Mouse (Mus musculus) midbrain, embryonic 11.5 days (tissue): ENCODE results near the gene Mark1. TPM values are rescaled to one million over a fixed set of nuclear protein-coding genes. Genes with fewer than 3 reads are reported as not detected.

Source experiments
- ATAC-seq: fragments of 200-750 bp; cut with Nextera tagmentation; 2 replicates; pipeline ENCODE4 v1.8.0; 2017; ENCODE audit warnings: moderate TSS enrichment, moderate library complexity; ENCODE audit not compliant: low FRiP score
- DNase-seq: peaks from one replicate; pipeline ENCODE4 v3.0.0; 2015; ENCODE audit warnings: low spot score; ENCODE audit errors: missing footprints
- H3K27ac ChIP-seq: fragments of 300-500 bp; sonication (generic); 2 replicates; pipeline ENCODE4 v1.5.1; 2014; ENCODE audit warnings: low read depth, low read length
- H3K27me3 ChIP-seq: fragments of 300-500 bp; sonication (generic); 2 replicates; pipeline ENCODE4 v1.6.1; 2014; ENCODE audit warnings: mild to moderate bottlenecking, low read length, moderate library complexity, mixed read lengths; ENCODE audit not compliant: control insufficient read depth, insufficient read depth
- H3K36me3 ChIP-seq: fragments of 300-500 bp; sonication (generic); 2 replicates; pipeline ENCODE4 v1.6.1; 2014; ENCODE audit warnings: mild to moderate bottlenecking, low read length, moderate library complexity, mixed read lengths; ENCODE audit not compliant: control insufficient read depth, insufficient read depth
- H3K4me1 ChIP-seq: fragments of 300-500 bp; sonication (generic); 2 replicates; pipeline ENCODE4 v1.6.1; 2014; ENCODE audit warnings: low read length; ENCODE audit not compliant: control insufficient read depth, insufficient read depth
- H3K4me2 ChIP-seq: fragments of 300-500 bp; sonication (generic); 2 replicates; pipeline ENCODE4 v1.6.1; 2014; ENCODE audit warnings: mild to moderate bottlenecking, moderate library complexity
- H3K4me3 ChIP-seq: fragments of 300-500 bp; sonication (generic); 2 replicates; pipeline ENCODE4 v1.5.1; 2014; ENCODE audit warnings: low read depth, low read length
- H3K9ac ChIP-seq: fragments of 300-500 bp; sonication (generic); 2 replicates; pipeline ENCODE4 v1.6.1; 2014; ENCODE audit warnings: low read length
- H3K9me3 ChIP-seq: fragments of 300-500 bp; sonication (generic); 2 replicates; pipeline ENCODE4 v1.6.1; 2016; ENCODE audit warnings: low read length; ENCODE audit not compliant: control insufficient read depth
- WGBS: fragments of 180-500 bp; shearing (Covaris S2); extraction: QIAGEN DNeasy Blood & Tissue Kit; methylation state at CpG from one replicate; pipeline ENCODE4 v1.1.7; 2014; 5-methylcytosine and 5-hydroxymethylcytosine counted together
- polyA plus RNA-seq: library from polyadenylated mRNA; unstranded; fragments of >200 nt; fragmentation: Nextera tagmentation; extraction: Ambion mirVana; gene quantifications from 2 replicates; pipeline ENCODE4 v1.2.1, GENCODE M21; 2014

Mark1 gene
- polyA plus RNA-seq, 1 experiment from 2014 or later, result 5.3 TPM

DNA sequence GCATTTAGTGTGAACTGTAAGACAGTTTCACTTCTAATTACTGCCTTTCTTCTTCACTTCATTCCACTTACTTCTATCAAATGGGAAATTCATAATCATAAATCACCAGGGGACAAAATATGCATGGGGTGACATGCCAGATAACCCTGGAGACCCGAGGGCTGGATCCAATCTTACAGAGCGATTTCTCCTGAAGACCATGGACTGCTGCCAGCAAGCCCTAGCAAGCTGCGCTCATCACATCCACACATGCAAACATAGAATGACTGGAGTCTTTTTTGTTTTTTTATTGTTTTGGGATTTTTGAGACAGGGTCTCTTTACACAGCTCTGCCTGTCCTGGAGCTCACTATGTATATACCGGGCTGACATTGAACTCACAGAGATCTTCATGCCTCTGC, 61.3 kb downstream of the Mark1 start:
- DNase-seq (no peak), ATAC-seq (no peak)
- WGBS, result 94% methylated on average over 4 of the region's 4 CpGs
- Histone ChIP-seq H3K9ac (no peak overlapping the region), H3K36me3 (no peaks in the 10 kb centered on the region), H3K4me3 (no peak overlapping the region), H3K9me3 (no peaks in the 10 kb centered on the region), H3K4me1 (no peaks in the 10 kb centered on the region), H3K4me2 (no peak overlapping the region), H3K27ac (no peak overlapping the region), H3K27me3 (no peaks in the 10 kb centered on the region)

DNA sequence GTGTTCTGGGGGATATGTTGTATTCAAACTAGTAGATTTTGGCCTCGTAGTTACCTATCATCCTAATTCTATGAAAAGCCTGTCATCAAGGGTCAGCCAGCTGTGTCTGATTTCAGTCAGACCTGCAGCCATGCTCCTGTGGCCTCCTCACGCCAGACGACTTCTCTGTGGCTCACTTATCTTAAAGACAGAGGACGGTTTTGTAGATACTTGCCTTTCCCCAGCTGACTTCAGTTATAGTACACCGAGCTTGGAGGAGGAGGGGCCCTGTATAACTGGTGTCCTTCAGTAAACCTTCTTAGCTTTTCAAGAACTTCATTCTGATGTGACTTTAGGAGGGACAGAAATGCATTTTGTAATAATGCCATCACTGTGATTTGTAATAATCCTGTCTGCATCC, 63.4 kb downstream of the Mark1 start:
- Histone ChIP-seq H3K9ac (no peak overlapping the region), H3K4me1 (no peaks in the 10 kb centered on the region), H3K36me3 (no peaks in the 10 kb centered on the region), H3K4me2 (no peak overlapping the region), H3K4me3 (no peak overlapping the region), H3K9me3 (no peaks in the 10 kb centered on the region), H3K27me3 (no peaks in the 10 kb centered on the region), H3K27ac (no peak overlapping the region)
- no peak for DNase-seq
- ATAC-seq, result no peak
- 81% methylated on average over 5 of the region's 5 CpGs for WGBS

DNA sequence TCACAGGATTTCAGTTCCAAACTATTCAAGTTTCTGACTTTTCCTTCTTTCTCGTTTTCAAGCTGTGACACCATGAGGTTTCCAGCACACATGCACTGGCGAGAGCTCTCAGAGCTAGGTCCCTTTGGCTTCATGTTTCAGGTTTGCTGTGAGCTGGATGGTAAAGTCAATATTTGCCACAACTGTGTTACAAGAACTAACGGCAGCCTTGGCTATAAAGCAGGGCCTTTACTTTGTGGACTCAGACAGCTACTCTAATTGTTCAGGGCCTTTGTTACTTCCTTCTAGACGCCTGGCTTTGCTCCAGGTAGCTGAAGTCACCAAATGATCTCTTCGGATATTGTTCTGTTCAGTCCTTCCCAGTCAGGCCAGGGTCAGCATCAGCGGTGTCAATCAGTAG, 63.9 kb downstream of the Mark1 start:
- Histone ChIP-seq H3K4me2 (no peak overlapping the region), H3K4me1 (no peaks in the 10 kb centered on the region), H3K4me3 (no peak overlapping the region), H3K9me3 (no peaks in the 10 kb centered on the region), H3K9ac (no peak overlapping the region), H3K36me3 (no peaks in the 10 kb centered on the region), H3K27ac (no peak overlapping the region), H3K27me3 (no peaks in the 10 kb centered on the region)
- 74% methylated on average over 6 of the region's 6 CpGs for WGBS
- no peak for ATAC-seq
- DNase-seq, result no peak

DNA sequence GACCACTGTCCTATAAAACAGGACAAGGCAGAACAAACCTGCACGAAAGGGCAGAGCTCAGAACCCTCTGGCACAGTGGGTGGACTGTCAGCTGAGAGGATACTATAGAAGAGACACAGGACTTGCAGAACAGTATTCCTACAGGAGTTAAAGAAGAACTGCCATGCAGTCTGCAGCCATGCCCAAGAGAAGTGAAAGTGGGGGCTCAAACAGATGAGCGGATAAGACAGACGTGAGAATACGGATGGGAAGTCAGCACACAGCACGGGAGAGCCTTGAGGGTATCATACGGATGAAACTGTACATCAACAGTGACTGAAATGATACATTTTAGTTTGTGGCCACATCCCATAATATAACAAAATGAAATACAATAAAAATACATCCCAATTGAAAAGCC, 68.3 kb downstream of the Mark1 start:
- whole genome bisulfite sequencing, result 92% methylated on average over 6 of the region's 6 CpGs
- no peak for DNase-seq
- Histone ChIP-seq H3K36me3 (no peaks in the 10 kb centered on the region), H3K9ac (no peak overlapping the region), H3K4me1 (no peaks in the 10 kb centered on the region), H3K27ac (no peak overlapping the region), H3K27me3 (no peaks in the 10 kb centered on the region), H3K9me3 (no peaks in the 10 kb centered on the region), H3K4me3 (no peak overlapping the region), H3K4me2 (no peak overlapping the region)
- no peak for ATAC-seq

DNA sequence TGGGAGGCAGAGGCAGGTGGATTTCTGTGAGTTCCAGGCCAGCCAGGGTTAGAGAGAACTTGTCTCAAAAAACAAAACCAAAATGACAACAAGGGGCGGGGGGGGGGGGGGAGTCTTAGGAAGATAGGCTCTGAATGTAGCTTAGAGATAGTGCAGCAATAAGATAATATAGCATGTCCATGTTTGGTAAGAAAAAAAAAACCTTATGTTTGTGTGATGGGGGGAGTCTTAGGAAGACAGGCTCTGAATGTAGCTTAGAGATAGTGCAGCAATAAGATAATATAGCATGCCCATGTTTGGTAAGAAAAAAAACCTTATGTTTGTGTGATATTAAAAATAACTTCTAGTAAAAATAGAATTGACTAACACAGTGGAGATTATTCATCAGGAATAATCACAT, 71.0 kb downstream of the Mark1 start:
- Histone ChIP-seq H3K9ac (no peak overlapping the region), H3K4me2 (no peak overlapping the region), H3K27ac (no peak overlapping the region), H3K4me1 (no peaks in the 10 kb centered on the region), H3K27me3 (no peaks in the 10 kb centered on the region), H3K36me3 (no peaks in the 10 kb centered on the region), H3K4me3 (no peak overlapping the region), H3K9me3 (no peaks in the 10 kb centered on the region)
- ATAC-seq (no peak), DNase-seq (no peak)
- WGBS, result 83% methylated on average over 1 of the region's 1 CpGs

DNA sequence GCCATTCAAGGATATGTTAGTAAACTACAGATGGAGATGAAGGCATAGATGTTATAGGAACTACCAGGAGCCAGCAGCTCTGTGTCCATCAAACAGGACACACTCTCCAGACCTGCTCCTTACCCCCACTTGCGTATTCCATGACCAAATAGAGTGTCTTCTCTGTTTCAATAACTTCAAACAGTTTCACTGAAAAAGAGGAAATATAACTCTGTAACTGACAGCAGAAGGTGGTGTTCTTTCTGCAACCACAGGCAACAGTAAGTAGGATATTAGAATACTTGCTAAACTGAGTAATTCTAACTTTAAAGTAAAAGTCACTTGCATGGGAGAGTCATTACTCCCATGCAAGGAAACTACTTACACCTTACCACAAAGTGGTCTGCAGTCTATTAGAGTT, 71.5 kb downstream of the Mark1 start:
- 90% methylated on average over 1 of the region's 1 CpGs for WGBS
- Histone ChIP-seq H3K4me1 (no peaks in the 10 kb centered on the region), H3K9ac (no peak overlapping the region), H3K27me3 (no peaks in the 10 kb centered on the region), H3K36me3 (no peaks in the 10 kb centered on the region), H3K4me3 (no peak overlapping the region), H3K4me2 (no peak overlapping the region), H3K27ac (no peak overlapping the region), H3K9me3 (no peaks in the 10 kb centered on the region)
- no peak for DNase-seq
- ATAC-seq, result no peak

DNA sequence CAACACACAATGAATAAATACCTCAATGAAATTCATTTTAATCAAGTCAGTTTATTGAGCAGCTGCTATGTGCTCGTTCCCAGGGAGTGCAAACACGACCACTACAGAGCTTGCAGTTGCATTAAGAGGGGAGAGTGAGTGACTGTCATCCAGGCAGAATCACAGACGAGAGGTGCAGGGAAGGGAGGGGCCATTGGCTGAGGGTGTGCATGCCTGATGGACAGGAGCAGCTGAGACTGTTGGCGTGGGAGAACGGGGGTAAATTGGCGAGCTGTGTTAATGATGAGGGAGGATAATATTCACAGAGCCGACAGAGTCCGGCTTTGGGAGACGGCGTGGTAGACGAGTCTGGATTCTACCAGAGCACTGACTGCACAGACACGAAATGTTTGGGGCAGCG, 76.5 kb downstream of the Mark1 start:
- no peak for DNase-seq
- H3K36me3 ChIP-seq, result peaks cover 5% of the 10 kb centered on the region; the same call in 1 of the 2 replicates
- H3K4me1 ChIP-seq, result no peaks in the 10 kb centered on the region
- no peaks in the 10 kb centered on the region for H3K27me3 ChIP-seq
- no peak overlapping the region for H3K9ac ChIP-seq
- no peak overlapping the region for H3K27ac ChIP-seq
- no peaks in the 10 kb centered on the region for H3K9me3 ChIP-seq
- H3K4me2 ChIP-seq, result no peak overlapping the region
- WGBS, result 91% methylated on average over 13 of the region's 13 CpGs
- no peak for ATAC-seq
- H3K4me3 ChIP-seq, result no peak overlapping the region

DNA sequence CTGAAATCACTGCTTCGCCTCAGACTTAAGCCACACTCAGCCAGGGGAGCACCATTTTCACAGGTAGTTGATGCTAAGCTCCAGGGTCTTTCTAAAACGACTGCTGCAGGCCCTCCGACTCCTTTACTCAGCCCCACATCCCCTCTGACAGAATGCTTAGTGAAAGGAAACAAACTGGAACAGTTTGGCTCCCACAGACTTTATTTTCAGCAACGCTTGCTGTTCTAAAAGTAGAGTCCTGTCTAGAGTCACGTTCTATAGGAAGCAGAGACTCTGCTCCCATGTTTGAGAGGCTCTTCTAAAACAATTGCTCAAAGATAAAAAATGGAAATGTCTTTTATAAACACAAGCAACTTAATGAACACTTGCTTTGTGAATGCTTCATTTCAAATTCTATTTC, 79.3 kb downstream of the Mark1 start:
- Histone ChIP-seq H3K27me3 (no peaks in the 10 kb centered on the region), H3K4me2 (no peak overlapping the region), H3K36me3 (peaks cover 5% of the 10 kb centered on the region; the same call in 1 of the 2 replicates), H3K4me1 (no peaks in the 10 kb centered on the region), H3K9ac (no peak overlapping the region), H3K27ac (no peak overlapping the region), H3K4me3 (no peak overlapping the region), H3K9me3 (no peaks in the 10 kb centered on the region)
- DNase-seq (no peak), ATAC-seq (no peak)
- WGBS, result 83% methylated on average over 5 of the region's 5 CpGs

DNA sequence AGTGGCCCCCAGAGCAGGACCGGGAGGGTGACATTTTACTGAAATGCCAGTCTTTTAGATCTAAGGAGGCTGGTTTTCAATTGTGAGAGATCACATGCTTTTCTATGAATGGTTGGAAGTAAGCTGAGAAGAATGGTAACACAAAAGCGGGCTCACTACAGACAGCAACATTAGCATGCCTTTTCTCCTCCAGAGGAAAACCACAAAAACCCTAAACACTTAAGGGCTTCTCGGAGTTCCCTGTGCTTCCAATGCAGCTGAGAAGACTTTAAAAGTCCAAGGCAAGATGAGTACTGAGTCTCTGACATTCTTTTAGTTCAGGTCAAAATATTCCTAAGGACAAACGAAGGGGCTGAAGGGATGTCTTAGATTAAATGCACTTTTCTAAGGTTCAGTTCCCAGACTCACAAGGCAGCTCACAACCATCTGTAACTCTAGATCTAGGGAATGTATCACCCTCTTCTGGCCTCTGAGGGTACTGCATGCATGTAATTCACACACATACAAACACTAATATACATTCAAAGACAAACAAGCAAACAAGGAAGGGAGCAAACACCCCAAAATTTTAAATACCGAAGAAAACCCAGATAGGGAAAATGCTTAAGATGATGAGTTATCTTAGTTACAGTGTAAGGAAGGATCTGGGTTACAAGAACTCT, 81.0 kb downstream of the Mark1 start:
- Histone ChIP-seq H3K4me2 (no peak overlapping the region), H3K9ac (no peak overlapping the region), H3K4me1 (no peaks in the 10 kb centered on the region), H3K4me3 (no peak overlapping the region), H3K27me3 (no peaks in the 10 kb centered on the region), H3K36me3 (peaks cover 5% of the 10 kb centered on the region; the same call in 1 of the 2 replicates), H3K27ac (no peak overlapping the region), H3K9me3 (no peaks in the 10 kb centered on the region)
- no peak for ATAC-seq
- 66% methylated on average over 5 of the region's 5 CpGs for WGBS
- DNase-seq, result peak; percentile 87
